Mouse (Mus musculus): ENCODE data around the gene Nup214. TPM values are rescaled to one million over a fixed set of nuclear protein-coding genes. Genes with fewer than 3 reads are reported as not detected.

Nup214 gene
- polyA plus RNA-seq, 1 experiment: 75.8 TPM

GRCm38 (mm10) chr2:31938298-31938697 is 35.9 kb upstream of the Nup214 start:
- TF ChIP-seq CTCF (IDR thresholded peaks at IDR 0.05; ENCODE audit: borderline replicate concordance, control insufficient read depth, extremely low read depth, insufficient read depth, low read length, poor library complexity): no peak
- TF ChIP-seq POLR2A (IDR thresholded peaks at IDR 0.05; ENCODE audit: control insufficient read depth, extremely low read depth, insufficient read depth, low read length, poor library complexity): no peak
- H3K27ac ChIP-seq (ENCODE audit: control insufficient read depth, insufficient read depth, low read length): no peak overlapping the region
- DNase-seq: no peak
- H3K36me3 ChIP-seq (ENCODE audit: control insufficient read depth, insufficient read depth, low read length): no peaks in the 10 kb centered on the region
- H3K4me1 ChIP-seq (replicated peaks; ENCODE audit: control insufficient read depth, insufficient read depth, low read length): no peaks in the 10 kb centered on the region
- WGBS: 85% methylated on average over 1 of the region's 1 CpGs
- no peaks in the 10 kb centered on the region for H3K27me3 ChIP-seq (ENCODE audit: control insufficient read depth, insufficient read depth, low read length)
- no peak overlapping the region for H3K4me3 ChIP-seq (ENCODE audit: control insufficient read depth, insufficient read depth, low read length)

- Histone ChIP-seq H3K27me3 (ENCODE audit: control insufficient read depth, insufficient read depth, low read length) (no peaks in the 10 kb centered on the region), H3K4me3 (ENCODE audit: control insufficient read depth, insufficient read depth, low read length) (no peak overlapping the region), H3K4me1 (replicated peaks; ENCODE audit: control insufficient read depth, insufficient read depth, low read length) (no peaks in the 10 kb centered on the region), H3K27ac (ENCODE audit: control insufficient read depth, insufficient read depth, low read length) (no peak overlapping the region), H3K36me3 (ENCODE audit: control insufficient read depth, insufficient read depth, low read length) (no peaks in the 10 kb centered on the region)
- 61% methylated on average over 4 of the region's 4 CpGs for WGBS
- DNase-seq: no peak
- TF ChIP-seq POLR2A (IDR thresholded peaks at IDR 0.05; ENCODE audit: control insufficient read depth, extremely low read depth, insufficient read depth, low read length, poor library complexity): no peak
- no peak for TF ChIP-seq CTCF (IDR thresholded peaks at IDR 0.05; ENCODE audit: borderline replicate concordance, control insufficient read depth, extremely low read depth, insufficient read depth, low read length, poor library complexity)
Measured at GRCm38 (mm10) chr2:31943011-31943410, 31.2 kb upstream of the Nup214 start.

DNA sequence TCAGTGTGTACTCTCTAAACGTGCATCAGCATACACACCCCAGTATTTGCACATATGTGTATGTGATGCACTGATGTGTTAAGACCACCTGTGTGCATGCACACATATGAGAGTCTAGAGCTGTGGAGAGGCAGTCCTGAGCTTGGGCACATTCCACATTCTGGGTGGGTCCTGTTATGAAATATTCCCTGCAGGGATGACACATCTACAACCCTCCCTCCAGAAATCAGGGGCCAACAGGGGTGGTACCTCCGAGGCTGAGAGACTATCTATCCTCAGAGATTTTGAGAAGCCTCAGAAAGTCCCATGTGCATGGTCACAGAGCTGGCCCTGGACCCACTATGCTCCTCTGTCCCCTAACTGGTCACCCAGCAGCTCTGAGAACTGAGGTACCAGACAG is 28.7 kb upstream of the Nup214 start:
- Histone ChIP-seq H3K27me3 (ENCODE audit: control insufficient read depth, insufficient read depth, low read length) (peaks cover 16% of the 10 kb centered on the region), H3K4me1 (replicated peaks; ENCODE audit: control insufficient read depth, insufficient read depth, low read length) (peaks cover 8% of the 10 kb centered on the region), H3K36me3 (ENCODE audit: control insufficient read depth, insufficient read depth, low read length) (no peaks in the 10 kb centered on the region), H3K4me3 (ENCODE audit: control insufficient read depth, insufficient read depth, low read length) (no peak overlapping the region), H3K27ac (ENCODE audit: control insufficient read depth, insufficient read depth, low read length) (no peak overlapping the region)
- TF ChIP-seq POLR2A (IDR thresholded peaks at IDR 0.05; ENCODE audit: control insufficient read depth, extremely low read depth, insufficient read depth, low read length, poor library complexity) (no peak), CTCF (IDR thresholded peaks at IDR 0.05; ENCODE audit: borderline replicate concordance, control insufficient read depth, extremely low read depth, insufficient read depth, low read length, poor library complexity) (no peak)
- 77% methylated on average over 2 of the region's 2 CpGs for WGBS
- no peak for DNase-seq

DNA sequence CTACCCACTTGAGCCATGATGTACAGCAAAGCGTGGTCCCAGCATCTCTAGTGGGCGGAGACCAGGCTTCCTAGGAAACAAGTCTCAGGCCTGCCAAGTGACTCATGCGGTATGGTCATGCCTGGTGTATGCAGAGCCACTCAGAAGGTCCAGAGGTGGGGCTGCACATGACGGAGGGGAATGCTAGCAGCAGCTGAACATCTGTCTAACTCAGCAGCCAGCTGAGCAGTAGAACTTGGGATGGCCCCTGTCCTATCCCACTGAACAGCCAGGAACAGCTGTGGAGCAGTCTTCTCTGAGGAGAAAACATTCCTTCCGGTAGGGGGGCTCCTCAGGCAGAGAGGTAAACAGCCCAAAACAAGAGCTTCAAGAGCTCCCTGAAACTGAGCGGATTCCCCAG is 25.8 kb upstream of the Nup214 start:
- Histone ChIP-seq H3K27me3 (ENCODE audit: control insufficient read depth, insufficient read depth, low read length) (peaks cover 19% of the 10 kb centered on the region), H3K4me1 (replicated peaks; ENCODE audit: control insufficient read depth, insufficient read depth, low read length) (peaks cover 9% of the 10 kb centered on the region), H3K36me3 (ENCODE audit: control insufficient read depth, insufficient read depth, low read length) (no peaks in the 10 kb centered on the region), H3K4me3 (ENCODE audit: control insufficient read depth, insufficient read depth, low read length) (no peak overlapping the region), H3K27ac (ENCODE audit: control insufficient read depth, insufficient read depth, low read length) (no peak overlapping the region)
- TF ChIP-seq POLR2A (IDR thresholded peaks at IDR 0.05; ENCODE audit: control insufficient read depth, extremely low read depth, insufficient read depth, low read length, poor library complexity) (no peak), CTCF (IDR thresholded peaks at IDR 0.05; ENCODE audit: borderline replicate concordance, control insufficient read depth, extremely low read depth, insufficient read depth, low read length, poor library complexity) (no peak)
- DNase-seq: no peak
- 87% methylated on average over 6 of the region's 6 CpGs for WGBS

- DNase-seq: no peak
- Histone ChIP-seq H3K4me3 (ENCODE audit: control insufficient read depth, insufficient read depth, low read length) (no peak overlapping the region), H3K4me1 (replicated peaks; ENCODE audit: control insufficient read depth, insufficient read depth, low read length) (peaks cover 9% of the 10 kb centered on the region), H3K27me3 (ENCODE audit: control insufficient read depth, insufficient read depth, low read length) (peaks cover 19% of the 10 kb centered on the region), H3K36me3 (ENCODE audit: control insufficient read depth, insufficient read depth, low read length) (no peaks in the 10 kb centered on the region), H3K27ac (ENCODE audit: control insufficient read depth, insufficient read depth, low read length) (no peak overlapping the region)
- TF ChIP-seq POLR2A (IDR thresholded peaks at IDR 0.05; ENCODE audit: control insufficient read depth, extremely low read depth, insufficient read depth, low read length, poor library complexity) (no peak), CTCF (IDR thresholded peaks at IDR 0.05; ENCODE audit: borderline replicate concordance, control insufficient read depth, extremely low read depth, insufficient read depth, low read length, poor library complexity) (no peak)
- WGBS: 74% methylated on average over 6 of the region's 6 CpGs
Measured at GRCm38 (mm10) chr2:31948801-31949200, 25.4 kb upstream of the Nup214 start.

- H3K36me3 ChIP-seq (ENCODE audit: control insufficient read depth, insufficient read depth, low read length): no peaks in the 10 kb centered on the region
- H3K27ac ChIP-seq (ENCODE audit: control insufficient read depth, insufficient read depth, low read length): no peak within 1 kb of the TSS
- H3K27me3 ChIP-seq (ENCODE audit: control insufficient read depth, insufficient read depth, low read length): peaks cover 19% of the 10 kb centered on the region
- WGBS: 1% methylated on average over 66 of the region's 66 CpGs
- H3K4me1 ChIP-seq (replicated peaks; ENCODE audit: control insufficient read depth, insufficient read depth, low read length): peaks cover 9% of the 10 kb centered on the region
- TF ChIP-seq CTCF (IDR thresholded peaks at IDR 0.05; ENCODE audit: borderline replicate concordance, control insufficient read depth, extremely low read depth, insufficient read depth, low read length, poor library complexity) (no peak), POLR2A (IDR thresholded peaks at IDR 0.05; ENCODE audit: control insufficient read depth, extremely low read depth, insufficient read depth, low read length, poor library complexity) (no peak)
- DNase-seq: peak; percentile 30
- H3K4me3 ChIP-seq (ENCODE audit: control insufficient read depth, insufficient read depth, low read length): peak within 1 kb of the TSS; percentile 38
Measured at GRCm38 (mm10) chr2:31950058-31950871, 24.0 kb upstream of the Nup214 start, which contains the start of gene Aif1l. Aif1l (plus strand) TSS chr2:31950139.

Measured in thymus, adult 2 months (tissue).